Mouse (Mus musculus) kidney, embryonic 14.5 days (tissue): ENCODE results near the gene Grin2b. TPM values are rescaled to one million over a fixed set of nuclear protein-coding genes. Genes with fewer than 3 reads are reported as not detected.

ENCODE experiments used
- ATAC-seq: fragments of 200-750 bp; cut with Nextera tagmentation; 2 replicates; pipeline ENCODE4 v1.8.0; 2017; ENCODE audit warnings: moderate number of reproducible peaks, mild to moderate bottlenecking, moderate TSS enrichment, moderate library complexity; ENCODE audit not compliant: low FRiP score, low TSS enrichment
- H3K27ac ChIP-seq: fragments of 300-500 bp; sonication (generic); 2 replicates; pipeline ENCODE4 v1.5.1; 2014; ENCODE audit warnings: low read depth, mild to moderate bottlenecking, low read length, moderate library complexity, mixed read lengths
- H3K27me3 ChIP-seq: fragments of 300-500 bp; sonication (generic); 2 replicates; pipeline ENCODE4 v1.6.1; 2014; ENCODE audit warnings: mild to moderate bottlenecking, low read length; ENCODE audit not compliant: control insufficient read depth, insufficient read depth
- H3K36me3 ChIP-seq: fragments of 300-500 bp; sonication (generic); 2 replicates; pipeline ENCODE4 v1.6.1; 2014; ENCODE audit warnings: low read length, mixed read lengths; ENCODE audit not compliant: control insufficient read depth, insufficient read depth
- H3K4me1 ChIP-seq: fragments of 300-500 bp; sonication (generic); 2 replicates; pipeline ENCODE4 v1.6.1; 2014; ENCODE audit warnings: low read length, mixed read lengths; ENCODE audit not compliant: control insufficient read depth, insufficient read depth
- H3K4me2 ChIP-seq: fragments of 300-500 bp; sonication (generic); replicated peaks from 2 replicates; pipeline ENCODE4 v1.6.1; 2014; ENCODE audit warnings: low read depth, mild to moderate bottlenecking, low read length
- H3K4me3 ChIP-seq: fragments of 300-500 bp; sonication (generic); 2 replicates; pipeline ENCODE4 v1.5.1; 2014; ENCODE audit warnings: mild to moderate bottlenecking, low read length
- H3K9ac ChIP-seq: fragments of 300-500 bp; sonication (generic); 2 replicates; pipeline ENCODE4 v1.6.1; 2014; ENCODE audit warnings: low read depth, mild to moderate bottlenecking, low read length, moderate library complexity
- H3K9me3 ChIP-seq: fragments of 300-500 bp; sonication (generic); 2 replicates; pipeline ENCODE4 v1.6.1; 2016; ENCODE audit warnings: low read length; ENCODE audit not compliant: control insufficient read depth
- WGBS: fragments of 180-500 bp; shearing (Covaris S2); extraction: QIAGEN DNeasy Blood & Tissue Kit; methylation state at CpG from one replicate; pipeline ENCODE4 v1.1.7; 2014; 5-methylcytosine and 5-hydroxymethylcytosine counted together
- polyA plus RNA-seq: library from polyadenylated mRNA; unstranded; fragments of >200 nt; fragmentation: Nextera tagmentation; extraction: Ambion mirVana; gene quantifications from 2 replicates; pipeline ENCODE4 v1.2.1, GENCODE M21; 2014

Grin2b gene
- polyA plus RNA-seq, 1 experiment from 2014 or later, result 0.05 TPM

DNA sequence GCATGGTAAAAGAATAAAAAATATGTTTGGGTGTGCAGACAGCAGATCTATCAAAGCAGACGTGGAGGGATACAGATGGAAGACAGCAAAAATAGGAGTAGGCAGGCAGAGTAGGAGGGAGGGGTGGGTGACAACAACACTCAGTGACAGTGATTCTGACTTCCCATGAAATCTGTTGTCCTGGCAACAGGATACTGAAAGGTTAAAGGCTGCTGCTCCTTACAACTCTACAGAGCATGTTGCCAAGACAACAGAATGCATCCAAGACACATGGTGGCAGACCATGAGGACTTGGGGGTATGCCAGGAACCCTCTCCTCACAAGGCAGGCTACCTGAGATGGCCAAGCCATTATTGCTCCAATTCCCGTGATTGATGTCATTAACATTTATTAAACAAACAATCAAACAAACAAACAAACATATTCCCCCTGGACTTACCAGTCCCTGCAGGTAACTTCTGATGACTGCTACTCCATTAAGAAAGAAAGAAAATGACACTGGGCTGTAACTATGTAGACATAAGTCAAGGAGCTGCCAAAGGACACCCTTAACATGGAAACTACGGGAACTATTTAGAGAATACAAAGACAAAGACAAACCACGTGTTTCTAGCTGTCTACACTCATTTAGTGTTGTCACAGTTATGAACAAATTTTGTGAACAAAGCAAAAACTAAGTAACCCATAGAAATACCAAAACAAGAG lies 143.9 kb downstream of the Grin2b start:
- no peak for ATAC-seq
- Histone ChIP-seq H3K27ac (no peak overlapping the region), H3K27me3 (no peaks in the 10 kb centered on the region), H3K4me2 (no peak overlapping the region), H3K4me3 (no peak overlapping the region), H3K36me3 (no peaks in the 10 kb centered on the region), H3K4me1 (no peaks in the 10 kb centered on the region), H3K9ac (no peak overlapping the region), H3K9me3 (no peaks in the 10 kb centered on the region; the same call in 1 of the 2 replicates)
- WGBS, result 69% methylated on average over 4 of the region's 4 CpGs

DNA sequence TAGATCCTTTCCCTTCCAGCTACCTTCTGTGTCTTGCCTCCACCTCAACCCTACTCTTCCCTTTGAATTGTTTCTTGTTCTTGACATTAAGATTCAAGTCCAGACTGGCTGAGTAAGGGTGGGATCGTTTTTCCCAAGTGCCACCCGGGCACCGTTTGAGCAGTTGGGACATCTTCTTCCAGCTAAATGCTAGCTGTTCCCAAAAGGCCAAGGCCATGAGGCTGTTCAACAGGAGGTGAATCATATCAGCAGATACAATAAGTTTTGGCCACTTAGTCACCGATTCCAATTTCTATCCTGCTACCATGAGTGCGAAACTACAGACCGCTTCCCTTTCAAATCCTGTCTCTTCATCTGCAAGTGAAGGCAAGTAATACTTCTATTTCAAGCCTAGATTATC lies 146.4 kb downstream of the Grin2b start:
- no peaks in the 10 kb centered on the region for H3K36me3 ChIP-seq
- ATAC-seq, result no peak
- no peaks in the 10 kb centered on the region; the same call in 1 of the 2 replicates for H3K9me3 ChIP-seq
- H3K27me3 ChIP-seq, result no peaks in the 10 kb centered on the region
- no peaks in the 10 kb centered on the region for H3K4me1 ChIP-seq
- H3K4me2 ChIP-seq, result no peak overlapping the region
- H3K4me3 ChIP-seq, result no peak overlapping the region
- no peak overlapping the region for H3K27ac ChIP-seq
- H3K9ac ChIP-seq, result no peak overlapping the region
- WGBS, result 95% methylated on average over 6 of the region's 6 CpGs

DNA sequence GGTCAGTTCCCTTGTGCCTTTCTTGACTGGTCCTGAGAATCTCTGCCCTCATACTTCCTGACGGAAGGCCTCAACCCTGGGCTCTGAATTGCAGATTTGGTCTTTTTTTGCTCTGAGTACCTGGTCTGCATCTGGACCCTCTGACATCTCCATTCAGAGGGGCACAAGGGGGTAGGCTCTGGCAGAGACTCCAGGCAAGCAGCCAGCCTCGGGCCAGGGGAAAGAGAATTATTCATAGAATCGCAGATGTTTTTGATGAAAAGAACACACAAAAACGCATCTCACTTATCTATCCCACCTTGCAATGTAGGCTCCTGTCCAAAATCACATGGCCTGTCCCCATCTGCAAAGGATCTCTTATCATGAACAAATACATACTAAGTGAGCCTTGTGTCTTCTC lies 147.5 kb downstream of the Grin2b start:
- Histone ChIP-seq H3K4me2 (no peak overlapping the region), H3K9ac (no peak overlapping the region), H3K4me3 (no peak overlapping the region), H3K27ac (no peak overlapping the region), H3K4me1 (no peaks in the 10 kb centered on the region), H3K9me3 (no peaks in the 10 kb centered on the region; the same call in 1 of the 2 replicates), H3K27me3 (no peaks in the 10 kb centered on the region), H3K36me3 (no peaks in the 10 kb centered on the region)
- WGBS, result 88% methylated on average over 4 of the region's 4 CpGs
- no peak for ATAC-seq

DNA sequence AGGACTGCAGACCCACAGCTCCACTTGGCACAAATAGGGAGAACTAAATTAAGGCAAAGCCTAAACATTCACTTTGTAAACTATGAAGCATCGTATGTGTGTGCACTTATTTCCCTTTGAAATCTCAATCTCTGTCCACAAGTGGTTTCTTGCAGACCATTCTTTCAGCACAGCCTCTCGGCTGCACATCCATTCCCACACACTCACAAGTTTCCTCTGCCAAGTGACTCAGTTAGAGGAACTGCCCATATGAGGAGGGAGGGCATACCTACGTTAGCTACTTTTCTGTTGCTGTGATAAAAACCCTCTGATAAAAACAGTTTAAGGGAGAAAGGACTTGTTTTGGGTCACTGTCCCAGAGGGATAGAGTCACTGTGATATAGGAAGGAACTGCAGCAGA lies 152.9 kb downstream of the Grin2b start:
- no peak overlapping the region for H3K4me3 ChIP-seq
- no peak overlapping the region for H3K27ac ChIP-seq
- H3K9me3 ChIP-seq, result no peaks in the 10 kb centered on the region
- no peak overlapping the region for H3K4me2 ChIP-seq
- no peak for ATAC-seq
- no peaks in the 10 kb centered on the region for H3K4me1 ChIP-seq
- no peaks in the 10 kb centered on the region for H3K27me3 ChIP-seq
- no peaks in the 10 kb centered on the region for H3K36me3 ChIP-seq
- H3K9ac ChIP-seq, result no peak overlapping the region
- 89% methylated on average over 3 of the region's 3 CpGs for WGBS

DNA sequence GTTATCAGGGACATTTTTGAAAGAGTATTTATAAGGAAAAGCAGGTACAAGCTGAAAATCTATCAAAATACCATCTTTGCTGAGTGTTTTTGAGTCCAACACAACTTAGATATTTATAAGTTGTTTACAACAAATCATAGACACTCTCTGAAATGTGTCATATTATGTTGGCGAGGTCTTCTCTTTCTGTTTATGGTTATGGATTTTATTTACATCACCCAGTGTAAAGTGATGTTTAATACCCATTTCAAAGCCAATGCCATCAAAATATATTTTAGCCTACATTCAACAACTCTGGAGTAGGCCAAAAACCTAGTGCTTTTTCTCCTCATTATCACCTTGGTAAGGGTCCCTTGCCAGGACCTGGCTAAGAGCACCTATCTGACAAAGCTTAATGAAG lies 154.3 kb downstream of the Grin2b start:
- Histone ChIP-seq H3K9me3 (no peaks in the 10 kb centered on the region), H3K36me3 (no peaks in the 10 kb centered on the region), H3K4me1 (no peaks in the 10 kb centered on the region), H3K27me3 (no peaks in the 10 kb centered on the region), H3K4me3 (no peak overlapping the region), H3K4me2 (no peak overlapping the region), H3K27ac (no peak overlapping the region), H3K9ac (no peak overlapping the region)
- 86% methylated on average over 1 of the region's 1 CpGs for WGBS
- ATAC-seq, result no peak

DNA sequence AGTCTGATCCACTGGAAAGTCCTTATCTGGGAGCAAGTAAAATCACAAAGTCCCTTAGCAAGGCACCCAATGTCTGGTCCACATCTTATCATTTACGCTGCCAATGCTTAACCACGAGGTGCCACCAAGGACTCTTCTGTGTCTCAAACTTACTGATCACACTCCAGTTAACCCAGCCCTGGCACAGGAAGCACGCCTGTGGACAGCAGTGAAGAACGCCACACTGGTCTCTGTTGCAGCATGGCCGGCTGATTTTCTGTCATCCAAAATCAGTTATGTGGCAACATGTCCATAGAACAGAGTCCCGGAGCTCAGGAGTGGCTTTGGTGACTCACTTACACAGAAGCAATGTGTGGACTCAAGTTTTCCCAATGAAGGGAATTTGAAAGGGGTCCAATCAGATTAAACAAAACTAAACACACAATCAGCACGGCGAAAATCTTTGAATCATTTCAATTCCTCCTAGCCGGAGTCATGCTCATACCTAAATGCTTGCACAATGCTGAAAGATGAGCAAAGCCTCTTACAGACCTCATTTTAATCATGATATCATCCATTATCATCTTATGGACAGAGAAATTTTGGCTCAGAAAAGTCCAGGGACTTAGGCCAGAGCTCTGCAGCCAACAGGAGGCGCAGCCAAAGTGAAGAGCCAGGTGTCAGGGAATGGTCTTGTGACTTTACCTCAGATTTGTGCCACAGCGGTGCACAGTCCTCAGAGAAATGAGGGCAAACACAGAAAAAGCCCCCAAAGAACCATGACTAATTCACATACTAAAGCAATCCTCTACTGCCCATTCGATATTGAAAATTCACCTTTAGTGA lies 159.5 kb downstream of the Grin2b start:
- WGBS, result 92% methylated on average over 12 of the region's 12 CpGs
- Histone ChIP-seq H3K27ac (no peak overlapping the region), H3K4me1 (no peaks in the 10 kb centered on the region), H3K27me3 (no peaks in the 10 kb centered on the region), H3K4me2 (no peak overlapping the region), H3K4me3 (no peak overlapping the region), H3K9ac (no peak overlapping the region), H3K36me3 (no peaks in the 10 kb centered on the region), H3K9me3 (no peaks in the 10 kb centered on the region)
- no peak for ATAC-seq

DNA sequence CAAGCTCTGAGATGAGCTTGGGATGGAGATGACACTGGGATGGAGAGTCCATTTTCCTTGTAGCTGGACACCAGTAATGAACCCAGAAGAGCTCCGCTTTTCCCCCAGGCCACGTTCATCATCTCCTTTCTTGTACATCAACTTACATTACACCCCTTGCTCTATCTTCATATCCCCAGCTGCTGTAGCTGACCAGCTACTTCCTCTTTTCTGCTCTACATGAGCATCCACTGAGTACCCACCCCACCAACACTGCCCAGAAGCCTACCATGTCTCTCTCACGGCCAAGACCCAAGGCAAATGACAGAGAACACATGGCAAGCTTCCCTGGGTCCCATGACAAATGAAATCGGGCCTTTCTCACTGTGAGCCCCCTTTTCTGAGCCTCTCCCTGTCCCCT lies 161.8 kb downstream of the Grin2b start:
- no peak overlapping the region for H3K4me2 ChIP-seq
- H3K4me3 ChIP-seq, result no peak overlapping the region
- 92% methylated on average over 4 of the region's 4 CpGs for WGBS
- H3K27me3 ChIP-seq, result no peaks in the 10 kb centered on the region
- no peaks in the 10 kb centered on the region for H3K36me3 ChIP-seq
- no peak overlapping the region for H3K27ac ChIP-seq
- H3K9me3 ChIP-seq, result no peaks in the 10 kb centered on the region
- H3K9ac ChIP-seq, result no peak overlapping the region
- H3K4me1 ChIP-seq, result no peaks in the 10 kb centered on the region
- no peak for ATAC-seq

DNA sequence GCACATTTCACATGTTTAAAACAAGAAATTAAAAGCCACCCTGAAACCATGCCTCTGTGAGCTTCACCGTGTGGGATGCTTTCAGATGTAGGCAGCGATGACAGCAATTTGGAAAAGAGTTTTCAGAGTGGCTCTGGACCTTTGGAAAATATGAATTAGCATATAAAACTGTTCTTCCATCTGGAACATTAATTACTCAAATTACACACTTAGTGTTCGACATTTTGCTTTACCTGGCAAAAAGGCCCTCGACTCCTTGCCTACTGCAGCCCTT lies 162.3 kb downstream of the Grin2b start:
- no peaks in the 10 kb centered on the region for H3K27me3 ChIP-seq
- H3K4me1 ChIP-seq, result no peaks in the 10 kb centered on the region
- no peaks in the 10 kb centered on the region for H3K36me3 ChIP-seq
- 79% methylated on average over 4 of the region's 4 CpGs for WGBS
- no peak overlapping the region for H3K4me3 ChIP-seq
- no peak for ATAC-seq
- H3K9ac ChIP-seq, result no peak overlapping the region
- H3K4me2 ChIP-seq, result no peak overlapping the region
- H3K27ac ChIP-seq, result no peak overlapping the region
- no peaks in the 10 kb centered on the region for H3K9me3 ChIP-seq

DNA sequence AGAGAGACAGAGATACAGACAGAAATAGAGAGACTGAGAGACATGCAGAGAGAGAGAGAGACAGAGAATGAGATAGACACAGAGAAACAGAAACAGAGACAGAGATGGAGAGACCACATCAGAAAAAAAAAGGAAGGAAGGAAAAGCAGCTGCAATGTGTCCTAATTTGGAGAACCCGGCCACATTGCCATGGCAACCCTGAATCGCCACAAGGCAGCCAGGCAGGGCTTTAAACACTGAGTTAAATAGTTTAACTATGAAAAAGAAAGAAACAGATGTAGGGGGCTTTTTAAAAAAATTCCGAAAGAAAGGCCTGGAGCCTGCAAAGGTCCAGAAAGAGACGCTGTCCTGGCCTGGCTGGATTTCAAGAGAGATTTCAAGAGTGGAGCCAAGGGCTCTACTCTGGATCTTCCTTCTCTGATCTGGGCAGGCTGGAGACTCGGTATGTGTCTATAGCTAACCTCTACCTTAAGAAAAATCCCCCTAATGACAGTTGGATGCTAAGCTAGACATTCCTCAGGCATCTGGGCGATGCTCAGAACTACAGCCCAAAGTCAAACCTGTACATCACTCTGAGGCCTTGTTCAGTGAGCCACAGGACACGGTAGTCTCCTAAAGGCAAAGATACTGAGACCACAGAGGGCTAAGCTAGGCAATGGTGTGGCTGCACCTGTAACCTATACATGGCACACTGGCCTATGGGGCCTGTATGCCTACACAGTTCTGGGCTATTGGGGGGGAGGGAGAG lies 162.8 kb downstream of the Grin2b start:
- Histone ChIP-seq H3K27me3 (no peaks in the 10 kb centered on the region), H3K9me3 (no peaks in the 10 kb centered on the region), H3K4me3 (no peak overlapping the region), H3K9ac (no peak overlapping the region), H3K4me1 (no peaks in the 10 kb centered on the region), H3K27ac (no peak overlapping the region), H3K36me3 (no peaks in the 10 kb centered on the region), H3K4me2 (no peak overlapping the region)
- WGBS, result 59% methylated on average over 7 of the region's 7 CpGs
- ATAC-seq, result no peak
